Mouse (Mus musculus) liver, embryonic 18 days (tissue): ENCODE measurements around the gene Olfr733. TPM values are rescaled to one million over a fixed set of nuclear protein-coding genes. Genes with fewer than 3 reads are reported as not detected.

Experiments used
- polyA plus RNA-seq: library from polyadenylated mRNA; depleted of rRNA; stranded (reverse); fragments of >200 nt; gene quantifications from 2 replicates; pipeline ENCODE4 v1.2.3, GENCODE M21; 2012; rRNA removed

Olfr733 gene
- polyA plus RNA-seq: not detected in 2 replicates

GRCm38 (mm10) chr14:50301422-50301821 is at the start of gene Olfr733:
Gene Olfr733, minus strand, starts transcription at chr14:50301522.

GRCm38 (mm10) chr14:50348796-50349195 is 47.5 kb upstream of the Olfr733 start, which contains the start of gene Olfr735:
Gene Olfr735, minus strand, starts transcription at chr14:50348872.

GRCm38 (mm10) chr14:50326661-50327060 is 25.3 kb upstream of the Olfr733 start, which contains the start of gene Olfr734:
Gene Olfr734, minus strand, starts transcription at chr14:50326761.

GRCm38 (mm10) chr14:50284106-50284505 is 17.2 kb downstream of the Olfr733 start, which contains the start of gene Olfr732:
Gene Olfr732, minus strand, starts transcription at chr14:50284206.

Other genes starting within 250 kb of the Olfr733 start
- gene Olfr726, start 210.6 kb downstream of the Olfr733 start, polyA plus RNA-seq: not detected in 2 replicates
- gene Olfr727, start 178.3 kb downstream of the Olfr733 start, polyA plus RNA-seq: not detected in 2 replicates
- gene Olfr728, start 158.8 kb downstream of the Olfr733 start, polyA plus RNA-seq: not detected in 2 replicates
- gene Olfr729, start 148.6 kb downstream of the Olfr733 start, polyA plus RNA-seq: not detected in 2 replicates
- not detected in 2 replicates for gene Olfr730, start 113.3 kb downstream of the Olfr733 start, polyA plus RNA-seq
- not detected in 2 replicates for gene Olfr731, start 59.7 kb downstream of the Olfr733 start, polyA plus RNA-seq
- not detected in 2 replicates for gene Olfr732, start 17.3 kb downstream of the Olfr733 start, polyA plus RNA-seq
- gene Olfr734, start 25.2 kb upstream of the Olfr733 start, polyA plus RNA-seq: not detected in 2 replicates
- 0.02 TPM in 1 of 2 replicates, not detected in the other for gene Olfr735, start 47.4 kb upstream of the Olfr733 start, polyA plus RNA-seq
- 0.26 and 0.31 TPM in 2 replicates for gene Tlr11, start 56.4 kb upstream of the Olfr733 start, polyA plus RNA-seq
- gene Olfr736, start 79.6 kb upstream of the Olfr733 start, polyA plus RNA-seq: not detected in 2 replicates
- gene Olfr738, start 106.0 kb upstream of the Olfr733 start, polyA plus RNA-seq: not detected in 2 replicates
- gene Olfr739, start 117.1 kb upstream of the Olfr733 start, polyA plus RNA-seq: not detected in 2 replicates
- not detected in 2 replicates for gene Olfr740, start 144.0 kb upstream of the Olfr733 start, polyA plus RNA-seq
- not detected in 2 replicates for gene Olfr741, start 171.2 kb upstream of the Olfr733 start, polyA plus RNA-seq
- gene Olfr742, start 202.1 kb upstream of the Olfr733 start, polyA plus RNA-seq: not detected in 2 replicates
- gene Olfr743, start 220.3 kb upstream of the Olfr733 start, polyA plus RNA-seq: not detected in 2 replicates